Mouse (Mus musculus) MEL (cell line): ENCODE measurements around the gene Vtn. TPM values are rescaled to one million over a fixed set of nuclear protein-coding genes. Genes with fewer than 3 reads are reported as not detected.

ENCODE experiments used
- DNase-seq: peaks from one replicate; pipeline ENCODE4 v3.0.0; 2011; ENCODE audit warnings: low read depth, low spot score
- H3K27ac ChIP-seq: 2 replicates; pipeline ENCODE4 v1.5.1; 2012; ENCODE audit warnings: low read depth, mild to moderate bottlenecking, control low read depth, low read length, moderate library complexity; ENCODE audit not compliant: control insufficient read depth
- H3K27me3 ChIP-seq, 2 experiments: fragments of 150-350 bp in 1 of 2; sonication (generic) in 1 of 2; 2 replicates each; pipeline ENCODE4 v1.6.1; 2012; ENCODE audit warnings: low read length in 2 of 2, mild to moderate bottlenecking in 2 of 2, improper control_type of control experiment in 1 of 2, moderate library complexity in 1 of 2; ENCODE audit not compliant: insufficient read depth in 2 of 2, control insufficient read depth in 1 of 2
- H3K36me3 ChIP-seq, 2 experiments: 2 replicates each; pipeline ENCODE4 v1.6.1; 2012 to 2014; ENCODE audit warnings: low read length in 2 of 2, improper control_type of control experiment in 1 of 2, inconsistent platforms in 1 of 2, mild to moderate bottlenecking in 1 of 2; ENCODE audit not compliant: insufficient read depth in 2 of 2, control insufficient read depth in 1 of 2
- H3K4me1 ChIP-seq, 2 experiments: fragments of 150-350 bp in 1 of 2; sonication (generic) in 1 of 2; 2 replicates each; pipeline ENCODE4 v1.6.1; 2012; ENCODE audit warnings: low read length in 2 of 2, improper control_type of control experiment in 1 of 2, mild to moderate bottlenecking in 1 of 2; ENCODE audit not compliant: insufficient read depth in 2 of 2, control insufficient read depth in 1 of 2
- H3K4me3 ChIP-seq, 2 experiments: fragments of 150-350 bp in 1 of 2; sonication (generic) in 1 of 2; 2 replicates each; pipeline ENCODE4 v1.5.1; 2012; ENCODE audit warnings: low read depth in 2 of 2, low read length in 2 of 2, mild to moderate bottlenecking in 2 of 2, moderate library complexity in 2 of 2, control low read depth in 1 of 2, improper control_type of control experiment in 1 of 2; ENCODE audit not compliant: control insufficient read depth in 1 of 2, insufficient read depth in 1 of 2
- H3K79me2 ChIP-seq: 2 replicates; pipeline ENCODE4 v1.6.1; 2012; ENCODE audit warnings: mild to moderate bottlenecking, low read length, moderate library complexity; ENCODE audit not compliant: control insufficient read depth, poor library complexity, insufficient read depth
- H3K9ac ChIP-seq: 2 replicates; pipeline ENCODE4 v1.6.1; 2012; ENCODE audit warnings: low read depth, mild to moderate bottlenecking, control low read depth, low read length, moderate library complexity; ENCODE audit not compliant: control insufficient read depth, poor library complexity, severe bottlenecking
- H3K9me3 ChIP-seq: fragments of 150-350 bp; sonication (generic); replicated peaks from 2 replicates; pipeline ENCODE4 v1.6.1; 2012; ENCODE audit warnings: mild to moderate bottlenecking, low read length, improper control_type of control experiment, moderate library complexity; ENCODE audit not compliant: insufficient read depth
- CHD1 ChIP-seq: IDR thresholded peaks from 2 replicates; pipeline ENCODE4 v1.6.1; 2012; ENCODE audit warnings: low read depth, mild to moderate bottlenecking, inconsistent platforms, low read length, improper control_type of control experiment
- ELF1 ChIP-seq: IDR thresholded peaks from 2 replicates; pipeline ENCODE4 v1.6.1; 2014; ENCODE audit warnings: low read depth, mild to moderate bottlenecking, inconsistent platforms, low read length, improper control_type of control experiment, moderate library complexity
- EP300 ChIP-seq, 2 experiments: IDR thresholded peaks; 2 replicates each; pipeline ENCODE4 v1.6.1; 2011; ENCODE audit warnings: improper control_type of control experiment in 2 of 2, low read length in 2 of 2, low read depth in 1 of 2, mild to moderate bottlenecking in 1 of 2
- ETS1 ChIP-seq: IDR thresholded peaks from 2 replicates; pipeline ENCODE4 v1.6.1; 2012; ENCODE audit warnings: low read depth, mild to moderate bottlenecking, inconsistent platforms, low read length, improper control_type of control experiment, moderate library complexity
- HCFC1 ChIP-seq: IDR thresholded peaks from 2 replicates; pipeline ENCODE4 v1.6.1; 2012; ENCODE audit warnings: low read depth, mild to moderate bottlenecking, inconsistent platforms, low read length, improper control_type of control experiment, moderate library complexity
- JUND ChIP-seq: IDR thresholded peaks from 2 replicates; pipeline ENCODE4 v1.6.1; 2011; ENCODE audit warnings: low read depth, mild to moderate bottlenecking, improper control_type of control experiment, low read length
- KAT2A ChIP-seq: conservative IDR thresholded peaks from 2 replicates; pipeline ENCODE4 v1.6.1; 2012; ENCODE audit warnings: low read depth, low read length, improper control_type of control experiment, inconsistent platforms
- MAX ChIP-seq: IDR thresholded peaks from 2 replicates; pipeline ENCODE4 v1.6.1; 2011; ENCODE audit warnings: low read length, improper control_type of control experiment
- MAZ ChIP-seq: IDR thresholded peaks from 2 replicates; pipeline ENCODE4 v1.6.1; 2012; ENCODE audit warnings: low read depth, mild to moderate bottlenecking, inconsistent platforms, low read length, improper control_type of control experiment
- MXI1 ChIP-seq: IDR thresholded peaks from 2 replicates; pipeline ENCODE4 v1.6.1; 2011; ENCODE audit warnings: mild to moderate bottlenecking, low read depth, low read length, improper control_type of control experiment
- MYC ChIP-seq: IDR thresholded peaks from 2 replicates; pipeline ENCODE4 v1.6.1; 2011; ENCODE audit warnings: low read depth, mild to moderate bottlenecking, low read length, improper control_type of control experiment, moderate library complexity
- NELFE ChIP-seq: IDR thresholded peaks from 2 replicates; pipeline ENCODE4 v1.6.1; 2011; ENCODE audit warnings: low read depth, low read length, improper control_type of control experiment
- NRF1 ChIP-seq: IDR thresholded peaks from 2 replicates; pipeline ENCODE4 v1.6.1; 2014; ENCODE audit warnings: low read depth, mild to moderate bottlenecking, inconsistent platforms, low read length, improper control_type of control experiment, moderate library complexity; ENCODE audit not compliant: poor library complexity, insufficient read depth, severe bottlenecking
- POLR2A ChIP-seq, 2 experiments: IDR thresholded peaks; 2 replicates each; pipeline ENCODE4 v1.6.1; 2011 to 2012; ENCODE audit warnings: low read length in 2 of 2, mild to moderate bottlenecking in 2 of 2, control low read depth in 1 of 2, improper control_type of control experiment in 1 of 2, low read depth in 1 of 2, moderate library complexity in 1 of 2; ENCODE audit not compliant: control insufficient read depth in 1 of 2, insufficient read depth in 1 of 2, poor library complexity in 1 of 2
- POLR2AphosphoS2 ChIP-seq: IDR thresholded peaks from 2 replicates; pipeline ENCODE4 v1.6.1; 2011; ENCODE audit warnings: low read length, improper control_type of control experiment
- SIN3A ChIP-seq: IDR thresholded peaks from 2 replicates; pipeline ENCODE4 v1.6.1; 2012; ENCODE audit warnings: low read length, improper control_type of control experiment, inconsistent platforms
- TBP ChIP-seq: IDR thresholded peaks from 2 replicates; pipeline ENCODE4 v1.8.0; 2011; ENCODE audit warnings: low read depth, low read length, improper control_type of control experiment
- TCF12 ChIP-seq: IDR thresholded peaks from 2 replicates; pipeline ENCODE4 v1.6.1; 2014; ENCODE audit warnings: low read depth, mild to moderate bottlenecking, inconsistent platforms, low read length, improper control_type of control experiment, moderate library complexity
- USF1 ChIP-seq: IDR thresholded peaks from 2 replicates; pipeline ENCODE4 v1.6.1; 2014; ENCODE audit warnings: low read depth, mild to moderate bottlenecking, inconsistent platforms, low read length, improper control_type of control experiment, moderate library complexity
- USF2 ChIP-seq, 2 experiments: IDR thresholded peaks; 2 replicates each; pipeline ENCODE4 v1.6.1; 2011 to 2012; ENCODE audit warnings: improper control_type of control experiment in 2 of 2, low read length in 2 of 2, borderline replicate concordance in 1 of 2, inconsistent platforms in 1 of 2, low read depth in 1 of 2, mild to moderate bottlenecking in 1 of 2; ENCODE audit not compliant: insufficient read depth in 1 of 2
- ZKSCAN1 ChIP-seq: IDR thresholded peaks from 2 replicates; pipeline ENCODE4 v1.6.1; 2012; ENCODE audit warnings: low read depth, mild to moderate bottlenecking, inconsistent platforms, low read length, improper control_type of control experiment, moderate library complexity
- ZMIZ1 ChIP-seq: IDR thresholded peaks from 2 replicates; pipeline ENCODE4 v1.6.1; 2012; ENCODE audit warnings: low read depth, mild to moderate bottlenecking, inconsistent platforms, low read length, improper control_type of control experiment, moderate library complexity
- polyA plus RNA-seq, 2 experiments: library from polyadenylated mRNA; stranded (reverse) in 1 of 2; unstranded in 1 of 2; fragments of >175 nt in 1 of 2; fragments of >200 nt in 1 of 2; gene quantifications; 2 replicates each; pipeline versions ENCODE4 v1.2.1 to v1.2.4; 2012; ENCODE audit warnings: low replicate concordance in 2 of 2, low read depth in 1 of 2; ENCODE audit not compliant: insufficient read length in 2 of 2, insufficient read depth in 1 of 2, missing spikeins in 1 of 2
- total RNA-seq: library from RNA; depleted of rRNA; stranded (reverse); fragments of 300-350 nt; gene quantifications from 2 replicates; pipeline ENCODE4 v1.2.3, GENCODE M21; 2012

Vtn gene
- total and polyA plus RNA-seq, 3 experiments, result 0.18 TPM; not detected in 2

GRCm38 (mm10) chr11:78465568-78466180 lies 33.2 kb upstream of the Vtn start, which contains the start of gene Slc46a1:
Gene Slc46a1, plus strand, starts transcription at chr11:78465697.
- peaks cover 0 to 31% of the 10 kb centered on the region in 2 experiments; a peak in 2 of 4 replicates for H3K36me3 ChIP-seq
- DNase-seq, result peak; percentile 94
- H3K9ac ChIP-seq, result peak within 1 kb of the TSS; percentile 85
- no peaks in the 10 kb centered on the region; the same call in 1 of the 2 replicates for H3K79me2 ChIP-seq
- TF ChIP-seq TCF12 (peak; percentile 44; the same call in 1 of the 2 replicates), NRF1 (peak; percentile 92), ZMIZ1 (peak; percentile 79), MYC (peak; percentile 91), EP300 (IDR thresholded peaks at IDR 0.05; ENCODE audit: low read depth in 1 of 2, low read length in 2 of 2) (no peak), MAZ (peak; percentile 70; the same call in 1 of the 2 replicates), MXI1 (peak; percentile 96), TBP (peak; percentile 70), SIN3A (peak; percentile 92), JUND (no peak), MAX (peak; percentile 92), ELF1 (peak; percentile 35; the same call in 1 of the 2 replicates), POLR2AphosphoS2 (peak; percentile 64; the same call in 1 of the 2 replicates), NELFE (peak; percentile 79), KAT2A (no peak), USF1 (peak; percentile 86), CHD1 (no peak; the same call in 1 of the 2 replicates), ZKSCAN1 (no peak), POLR2A (IDR thresholded peaks at IDR 0.05; ENCODE audit: control insufficient read depth in 1 of 2, insufficient read depth in 1 of 2, low read depth in 1 of 2, low read length in 2 of 2, poor library complexity in 1 of 2) (peak; percentile 58 to 70; a peak in 2 of 4 replicates), ETS1 (peak; percentile 57; the same call in 1 of the 2 replicates), USF2 (IDR thresholded peaks at IDR 0.05; ENCODE audit: borderline replicate concordance in 1 of 2, insufficient read depth in 1 of 2, low read depth in 1 of 2, low read length in 2 of 2) (peak in 1 of 2 experiments; percentile 25; a peak in 1 of 4 replicates), HCFC1 (peak; percentile 62)
- peaks cover 20 to 44% of the 10 kb centered on the region in 2 experiments for H3K4me1 ChIP-seq
- H3K4me3 ChIP-seq, result peak within 1 kb of the TSS; percentile 85 to 95
- H3K9me3 ChIP-seq, result no peaks in the 10 kb centered on the region
- no peaks in the 10 kb centered on the region for H3K27me3 ChIP-seq
- H3K27ac ChIP-seq, result peak within 1 kb of the TSS; percentile 75
